Mouse (Mus musculus) hindbrain, embryonic 11.5 days (tissue): ENCODE results near the gene Hlx. TPM values are rescaled to one million over a fixed set of nuclear protein-coding genes. Genes with fewer than 3 reads are reported as not detected.
A peak's percentile ranks its signal among the peaks of the same experiment; 100 is the strongest.

ENCODE experiments used
- ATAC-seq: fragments of 200-750 bp; cut with Nextera tagmentation; 2 replicates; pipeline ENCODE4 v1.8.0; 2017; ENCODE audit warnings: mild to moderate bottlenecking, moderate TSS enrichment, moderate library complexity; ENCODE audit not compliant: low FRiP score
- DNase-seq: peaks from one replicate; pipeline ENCODE4 v3.0.0-alpha.2; 2015; ENCODE audit warnings: low spot score
- H3K27ac ChIP-seq: fragments of 300-500 bp; sonication (generic); 2 replicates; pipeline ENCODE4 v1.5.1; 2014; ENCODE audit warnings: mild to moderate bottlenecking, low read depth, low read length
- H3K27me3 ChIP-seq: fragments of 300-500 bp; sonication (generic); 2 replicates; pipeline ENCODE4 v1.6.1; 2014; ENCODE audit warnings: mild to moderate bottlenecking, low read length, moderate library complexity, mixed read lengths; ENCODE audit not compliant: control insufficient read depth, insufficient read depth
- H3K36me3 ChIP-seq: fragments of 300-500 bp; sonication (generic); 2 replicates; pipeline ENCODE4 v1.6.1; 2014; ENCODE audit warnings: mild to moderate bottlenecking, low read length, moderate library complexity, mixed read lengths; ENCODE audit not compliant: control insufficient read depth, insufficient read depth
- H3K4me1 ChIP-seq: fragments of 300-500 bp; sonication (generic); replicated peaks from 2 replicates; pipeline ENCODE4 v1.6.1; 2014; ENCODE audit warnings: low read length, mixed read lengths; ENCODE audit not compliant: control insufficient read depth, insufficient read depth
- H3K4me2 ChIP-seq: fragments of 300-500 bp; sonication (generic); replicated peaks from 2 replicates; pipeline ENCODE4 v1.6.1; 2014; ENCODE audit warnings: mild to moderate bottlenecking, low read depth, low read length
- H3K4me3 ChIP-seq: fragments of 300-500 bp; sonication (generic); 2 replicates; pipeline ENCODE4 v1.5.1; 2014; ENCODE audit warnings: low read depth, low read length
- H3K9ac ChIP-seq: fragments of 300-500 bp; sonication (generic); 2 replicates; pipeline ENCODE4 v1.6.1; 2014; ENCODE audit warnings: low read depth, low read length
- H3K9me3 ChIP-seq: fragments of 300-500 bp; sonication (generic); 2 replicates; pipeline ENCODE4 v1.6.1; 2016; ENCODE audit warnings: low read length; ENCODE audit not compliant: control insufficient read depth
- WGBS: fragments of 180-500 bp; shearing (Covaris S2); extraction: QIAGEN DNeasy Blood & Tissue Kit; methylation state at CpG from one replicate; pipeline ENCODE4 v1.1.7; 2014; 5-methylcytosine and 5-hydroxymethylcytosine counted together
- polyA plus RNA-seq: library from polyadenylated mRNA; unstranded; fragments of >200 nt; fragmentation: Nextera tagmentation; extraction: Ambion mirVana; gene quantifications from 2 replicates; pipeline ENCODE4 v1.2.1, GENCODE M21; 2014

Gene Hlx
- polyA plus RNA-seq, 1 experiment from 2014 or later: 3.9 TPM

- no peak overlapping the region for H3K4me2 ChIP-seq
- H3K4me3 ChIP-seq: no peak overlapping the region
- H3K27ac ChIP-seq: no peak overlapping the region
- H3K36me3 ChIP-seq: no peaks in the 10 kb centered on the region
- no peaks in the 10 kb centered on the region; the same call in 1 of the 2 replicates for H3K4me1 ChIP-seq
- DNase-seq (peak; percentile 50), ATAC-seq (no peak)
- peaks cover 96% of the 10 kb centered on the region for H3K27me3 ChIP-seq
- WGBS: under 1% methylated on average over 26 of the region's 26 CpGs
- H3K9me3 ChIP-seq: no peaks in the 10 kb centered on the region
- no peak overlapping the region for H3K9ac ChIP-seq
Observed at GRCm38 (mm10) chr1:184720162-184721025, 12.0 kb downstream of the Hlx start.

- peak; percentile 59 for DNase-seq
Observed at GRCm38 (mm10) chr1:184718261-184719120, 13.9 kb downstream of the Hlx start.

GRCm38 (mm10) chr1:184717691-184718200 is 14.7 kb downstream of the Hlx start:
- H3K4me1 ChIP-seq: no peaks in the 10 kb centered on the region; the same call in 1 of the 2 replicates
- no peak overlapping the region for H3K27ac ChIP-seq
- DNase-seq (peak; percentile 51), ATAC-seq (no peak)
- WGBS: under 1% methylated on average over 12 of the region's 12 CpGs
- H3K36me3 ChIP-seq: no peaks in the 10 kb centered on the region
- H3K9ac ChIP-seq: no peak overlapping the region
- peaks cover 82% of the 10 kb centered on the region for H3K27me3 ChIP-seq
- no peaks in the 10 kb centered on the region for H3K9me3 ChIP-seq
- no peak overlapping the region for H3K4me3 ChIP-seq
- no peak overlapping the region for H3K4me2 ChIP-seq

More at GRCm38 (mm10) chr1:184718261-184719120, 13.9 kb downstream of the Hlx start:
- Histone ChIP-seq H3K4me3 (no peak overlapping the region), H3K27me3 (peaks cover 90% of the 10 kb centered on the region), H3K9me3 (no peaks in the 10 kb centered on the region), H3K9ac (no peak overlapping the region), H3K27ac (no peak overlapping the region), H3K36me3 (no peaks in the 10 kb centered on the region), H3K4me1 (no peaks in the 10 kb centered on the region; the same call in 1 of the 2 replicates), H3K4me2 (no peak overlapping the region)
- under 1% methylated on average over 41 of the region's 41 CpGs for WGBS
- no peak for ATAC-seq

- no peaks in the 10 kb centered on the region for H3K36me3 ChIP-seq
- no peak overlapping the region for H3K9ac ChIP-seq
- H3K4me2 ChIP-seq: no peak overlapping the region
- H3K27ac ChIP-seq: no peak overlapping the region
- under 1% methylated on average over 18 of the region's 18 CpGs for WGBS
- no peaks in the 10 kb centered on the region for H3K9me3 ChIP-seq
- ATAC-seq (peak; percentile 46; the same call in 1 of the 2 replicates), DNase-seq (peak; percentile 56)
- peaks cover 76% of the 10 kb centered on the region for H3K27me3 ChIP-seq
- H3K4me1 ChIP-seq: no peaks in the 10 kb centered on the region; the same call in 1 of the 2 replicates
- H3K4me3 ChIP-seq: no peak overlapping the region
Observed at GRCm38 (mm10) chr1:184717016-184717568, 15.3 kb downstream of the Hlx start.

GRCm38 (mm10) chr1:184716117-184716516 is 16.3 kb downstream of the Hlx start:
- Histone ChIP-seq H3K36me3 (no peaks in the 10 kb centered on the region), H3K27ac (no peak overlapping the region), H3K4me1 (no peaks in the 10 kb centered on the region; the same call in 1 of the 2 replicates), H3K9me3 (no peaks in the 10 kb centered on the region), H3K4me2 (no peak overlapping the region), H3K4me3 (no peak overlapping the region), H3K27me3 (peaks cover 67% of the 10 kb centered on the region), H3K9ac (no peak overlapping the region)
- WGBS: under 1% methylated on average over 6 of the region's 6 CpGs
- DNase-seq: no peak
- no peak for ATAC-seq

GRCm38 (mm10) chr1:184715693-184716092 is 16.7 kb downstream of the Hlx start:
- H3K27ac ChIP-seq: no peak overlapping the region
- no peaks in the 10 kb centered on the region for H3K36me3 ChIP-seq
- ATAC-seq: no peak
- H3K4me2 ChIP-seq: no peak overlapping the region
- no peak for DNase-seq
- H3K9me3 ChIP-seq: no peaks in the 10 kb centered on the region
- no peak overlapping the region for H3K9ac ChIP-seq
- no peak overlapping the region for H3K4me3 ChIP-seq
- H3K27me3 ChIP-seq: peaks cover 63% of the 10 kb centered on the region
- 26% methylated on average over 6 of the region's 6 CpGs for WGBS
- H3K4me1 ChIP-seq: no peaks in the 10 kb centered on the region; the same call in 1 of the 2 replicates

- DNase-seq: no peak
Observed at GRCm38 (mm10) chr1:184714515-184714914, 17.9 kb downstream of the Hlx start.

GRCm38 (mm10) chr1:184713716-184714115 is 18.7 kb downstream of the Hlx start:
- no peaks in the 10 kb centered on the region for H3K36me3 ChIP-seq

More at GRCm38 (mm10) chr1:184714515-184714914, 17.9 kb downstream of the Hlx start:
- peaks cover 51% of the 10 kb centered on the region for H3K27me3 ChIP-seq
- no peak overlapping the region for H3K4me3 ChIP-seq
- no peak overlapping the region for H3K9ac ChIP-seq
- WGBS: 27% methylated on average over 3 of the region's 3 CpGs
- H3K4me2 ChIP-seq: no peak overlapping the region
- no peaks in the 10 kb centered on the region for H3K9me3 ChIP-seq
- H3K4me1 ChIP-seq: no peaks in the 10 kb centered on the region; the same call in 1 of the 2 replicates
- H3K27ac ChIP-seq: no peak overlapping the region
- ATAC-seq: no peak
- H3K36me3 ChIP-seq: no peaks in the 10 kb centered on the region

More at GRCm38 (mm10) chr1:184713716-184714115, 18.7 kb downstream of the Hlx start:
- H3K9me3 ChIP-seq: no peaks in the 10 kb centered on the region
- no peak for DNase-seq
- 52% methylated on average over 5 of the region's 5 CpGs for WGBS
- H3K27me3 ChIP-seq: peaks cover 44% of the 10 kb centered on the region
- ATAC-seq: no peak
- no peak overlapping the region for H3K9ac ChIP-seq
- no peak overlapping the region for H3K4me2 ChIP-seq
- no peaks in the 10 kb centered on the region; the same call in 1 of the 2 replicates for H3K4me1 ChIP-seq
- H3K4me3 ChIP-seq: no peak overlapping the region
- no peak overlapping the region for H3K27ac ChIP-seq
